Mouse (Mus musculus): ENCODE data around the gene Myo10.
A peak's percentile ranks its signal among the peaks of the same experiment; 100 is the strongest.

Gene Myo10

DNA sequence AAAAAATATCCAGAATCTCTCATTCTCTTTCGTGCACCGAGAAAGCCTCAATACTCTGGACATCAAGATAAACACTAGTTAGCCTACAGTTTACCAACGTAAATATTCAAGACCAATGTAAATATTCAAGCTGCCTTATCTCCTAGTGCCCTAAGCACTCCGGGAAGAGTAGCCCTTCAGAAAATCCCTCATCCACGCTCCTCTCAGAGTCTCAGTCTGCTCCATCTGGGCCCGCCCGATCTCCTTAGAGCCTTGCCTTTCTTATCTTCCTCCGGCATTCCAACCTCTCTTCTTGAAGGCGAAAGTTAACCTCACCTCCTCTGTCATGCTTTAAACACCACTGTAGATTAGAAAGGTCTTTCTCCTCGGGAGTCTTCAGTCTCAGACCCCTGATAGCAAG is 13.1 kb upstream of the Myo10 start:
- ATAC-seq (ENCODE audit: insufficient number of reproducible peaks, low FRiP score, low TSS enrichment) = no peak

DNA sequence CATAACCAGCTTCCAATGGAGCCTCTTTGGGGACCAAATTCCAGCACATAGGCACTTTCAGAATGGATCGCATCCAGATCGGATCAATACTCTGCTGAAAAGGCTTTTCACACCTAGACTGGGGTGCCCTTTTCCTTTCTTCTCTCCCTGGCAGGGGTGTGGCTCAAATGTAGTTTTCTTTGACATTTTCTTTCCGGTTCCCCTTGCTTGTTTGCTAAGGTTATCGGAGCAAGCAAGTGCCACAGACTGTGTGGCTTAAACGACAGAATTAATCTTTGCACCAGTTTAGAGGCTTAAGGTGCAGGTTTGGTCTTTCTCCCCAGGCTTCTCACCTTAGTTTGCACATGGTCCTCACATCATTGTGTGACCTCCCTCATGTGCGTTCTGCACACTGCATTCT is 11.1 kb upstream of the Myo10 start:
- no peak for ATAC-seq (ENCODE audit: insufficient number of reproducible peaks, low FRiP score, low TSS enrichment)

- ATAC-seq (ENCODE audit: insufficient number of reproducible peaks, low FRiP score, low TSS enrichment) = no peak
Observed at GRCm38 (mm10) chr15:25620560-25620959, 1.8 kb upstream of the Myo10 start.

DNA sequence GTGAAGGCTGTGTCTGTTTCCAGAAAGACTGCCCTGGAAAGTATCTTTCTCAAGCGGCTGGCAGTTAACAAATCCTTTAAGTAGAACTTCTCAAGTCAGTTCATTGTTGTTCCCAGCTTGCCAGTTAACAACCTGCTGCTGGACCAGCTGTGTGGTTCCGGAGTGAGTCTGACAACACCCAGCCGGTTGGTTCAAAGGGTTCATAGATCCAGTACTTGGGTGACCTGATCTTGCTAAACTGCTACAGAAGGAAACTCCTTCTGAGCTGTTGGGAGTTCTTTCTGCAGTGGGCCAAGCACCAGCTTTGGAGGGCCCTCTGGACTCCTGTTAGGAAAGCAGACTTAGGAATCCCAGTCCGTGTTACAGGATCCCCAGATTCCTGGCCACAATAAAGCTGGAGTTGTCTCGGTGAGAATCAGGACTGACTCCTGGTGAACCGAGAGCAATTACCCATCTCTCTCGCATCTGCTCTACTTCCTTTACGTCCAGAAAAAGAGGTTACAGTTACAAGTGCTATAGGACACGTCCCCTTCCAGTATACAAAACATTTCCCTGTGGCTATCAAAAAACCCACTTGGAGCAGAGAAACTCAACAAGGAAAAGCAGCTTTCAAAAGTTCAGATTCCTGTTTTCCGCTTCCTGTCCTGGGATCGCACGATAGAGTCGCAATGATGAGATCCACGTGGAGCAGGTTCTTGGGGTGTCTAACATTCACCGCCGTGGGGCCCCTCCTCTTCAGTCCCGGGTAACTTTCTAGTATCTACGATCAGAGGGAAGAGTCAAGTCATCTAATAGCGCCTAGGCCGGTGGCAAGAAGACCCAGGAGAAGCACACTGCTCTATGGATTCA is 750 bp upstream of the Myo10 start:
- ATAC-seq (ENCODE audit: insufficient number of reproducible peaks, low FRiP score, low TSS enrichment) = no peak

GRCm38 (mm10) chr15:25622867-25623471 is 644 bp downstream of the Myo10 start:
- ATAC-seq (ENCODE audit: insufficient number of reproducible peaks, low FRiP score, low TSS enrichment) = peak; percentile 27

- ATAC-seq (ENCODE audit: insufficient number of reproducible peaks, low FRiP score, low TSS enrichment) = no peak
Observed at GRCm38 (mm10) chr15:25623556-25624180, 1.3 kb downstream of the Myo10 start.

- no peak for ATAC-seq (ENCODE audit: insufficient number of reproducible peaks, low FRiP score, low TSS enrichment)
Observed at GRCm38 (mm10) chr15:25624263-25624662, 1.9 kb downstream of the Myo10 start.

DNA sequence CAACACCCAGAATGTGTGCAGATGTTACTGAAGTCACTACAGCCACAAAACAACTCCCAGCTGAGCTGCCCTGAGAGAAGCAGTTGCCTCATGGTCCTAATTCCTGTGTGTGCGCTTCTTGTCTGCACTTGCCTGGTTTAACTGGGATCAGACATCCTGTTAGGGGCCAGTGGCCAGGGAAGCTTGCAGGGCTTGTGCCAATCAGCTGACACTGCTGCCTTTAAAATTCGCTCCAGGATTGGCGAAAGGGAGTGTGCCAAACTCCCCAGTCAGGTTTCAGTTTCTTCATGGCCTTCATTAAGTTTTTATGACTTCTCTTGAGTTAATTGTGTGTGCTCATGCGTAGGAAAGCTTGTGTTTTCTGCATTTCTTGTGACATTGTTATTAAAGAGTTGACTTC is 3.1 kb downstream of the Myo10 start:
- no peak for ATAC-seq (ENCODE audit: insufficient number of reproducible peaks, low FRiP score, low TSS enrichment)

DNA sequence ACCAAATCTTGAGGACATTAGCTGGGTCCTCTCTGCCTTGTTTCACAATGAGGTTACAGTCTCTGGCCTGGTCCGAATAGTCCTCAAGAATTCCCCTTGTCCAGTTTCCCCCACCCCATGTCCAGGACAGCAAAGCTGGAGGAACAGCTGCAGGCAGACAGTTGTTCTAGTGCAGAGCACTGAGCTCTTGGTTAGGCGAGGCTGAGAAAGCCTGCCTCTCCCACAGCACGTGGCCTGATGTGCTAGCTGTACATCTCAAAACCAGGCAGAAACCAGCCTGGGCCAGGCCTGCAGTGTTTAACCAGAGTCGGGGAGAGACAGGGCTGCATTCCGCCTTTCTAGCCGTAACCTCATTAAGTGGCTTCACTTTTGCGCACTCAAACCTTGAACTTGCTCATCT is 4.7 kb downstream of the Myo10 start:
- ATAC-seq (ENCODE audit: insufficient number of reproducible peaks, low FRiP score, low TSS enrichment) = no peak

DNA sequence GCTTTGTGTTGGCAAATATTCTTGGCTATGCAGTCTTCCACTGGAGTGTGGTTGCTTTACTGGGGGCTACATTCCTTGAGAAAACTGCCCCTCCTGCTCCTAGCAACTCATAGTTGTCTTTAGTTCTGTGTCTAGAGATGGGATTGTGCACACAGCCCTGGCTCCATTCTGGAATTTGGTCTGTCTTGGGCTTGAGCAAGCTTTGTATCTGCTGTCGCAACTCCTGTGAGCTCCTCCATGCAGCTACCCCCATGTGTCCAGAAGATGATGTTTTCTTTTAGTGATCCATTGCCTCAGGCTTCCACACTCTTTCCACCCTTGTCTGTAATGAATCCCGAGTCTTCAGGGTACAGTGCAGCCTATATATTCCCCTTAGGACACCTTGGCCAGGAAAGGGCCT is 5.9 kb downstream of the Myo10 start:
- no peak for ATAC-seq (ENCODE audit: insufficient number of reproducible peaks, low FRiP score, low TSS enrichment)

- ATAC-seq (ENCODE audit: insufficient number of reproducible peaks, low FRiP score, low TSS enrichment) = no peak
Observed at GRCm38 (mm10) chr15:25630716-25631115, 8.4 kb downstream of the Myo10 start.

GRCm38 (mm10) chr15:25631332-25631731 is 9.0 kb downstream of the Myo10 start:
- ATAC-seq (ENCODE audit: insufficient number of reproducible peaks, low FRiP score, low TSS enrichment) = no peak

DNA sequence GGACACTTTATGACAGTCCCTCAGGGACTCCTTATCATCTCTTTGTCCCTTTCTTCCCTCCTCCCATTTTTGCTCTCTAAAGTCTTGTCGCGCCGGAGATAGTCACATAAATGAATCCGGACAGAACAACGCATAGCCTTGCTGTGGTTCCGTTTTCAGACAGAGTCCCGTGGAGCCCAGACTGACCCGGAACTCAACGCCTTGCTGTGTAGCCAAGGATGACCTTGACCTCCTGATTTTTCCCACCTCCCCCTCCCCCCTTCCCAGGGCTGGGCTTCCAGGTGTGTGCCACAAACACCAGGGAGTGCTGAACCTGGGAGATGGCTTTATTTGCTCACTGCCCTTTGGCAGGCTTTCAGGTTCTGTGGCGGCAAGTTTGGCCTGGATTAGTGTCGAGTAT is 10.6 kb downstream of the Myo10 start:
- no peak for ATAC-seq (ENCODE audit: insufficient number of reproducible peaks, low FRiP score, low TSS enrichment)

- no peak for ATAC-seq (ENCODE audit: insufficient number of reproducible peaks, low FRiP score, low TSS enrichment)
Observed at GRCm38 (mm10) chr15:25633674-25634340, 11.5 kb downstream of the Myo10 start.

- ATAC-seq (ENCODE audit: insufficient number of reproducible peaks, low FRiP score, low TSS enrichment) = no peak
Observed at GRCm38 (mm10) chr15:25637727-25638126, 15.4 kb downstream of the Myo10 start.

DNA sequence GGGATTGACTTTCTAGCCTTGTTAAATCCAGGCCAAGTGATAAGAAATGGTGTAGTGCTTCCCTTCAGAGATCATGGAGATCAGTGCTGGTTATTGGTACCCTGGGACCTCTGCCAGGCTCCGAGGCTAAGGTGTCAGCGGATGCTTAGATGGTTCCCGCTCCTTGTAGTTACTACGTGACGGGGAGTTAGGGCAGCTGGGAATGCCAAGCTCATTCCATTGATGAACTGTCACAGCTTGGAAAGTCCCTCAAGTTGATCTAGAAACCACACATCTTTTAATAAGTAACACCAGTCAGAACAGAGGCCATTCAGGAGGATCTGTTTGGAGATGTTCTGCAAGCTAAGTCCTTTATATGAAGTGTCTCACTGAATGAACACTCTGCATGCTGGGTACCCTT is 16.9 kb downstream of the Myo10 start:
- ATAC-seq (ENCODE audit: insufficient number of reproducible peaks, low FRiP score, low TSS enrichment) = no peak

DNA sequence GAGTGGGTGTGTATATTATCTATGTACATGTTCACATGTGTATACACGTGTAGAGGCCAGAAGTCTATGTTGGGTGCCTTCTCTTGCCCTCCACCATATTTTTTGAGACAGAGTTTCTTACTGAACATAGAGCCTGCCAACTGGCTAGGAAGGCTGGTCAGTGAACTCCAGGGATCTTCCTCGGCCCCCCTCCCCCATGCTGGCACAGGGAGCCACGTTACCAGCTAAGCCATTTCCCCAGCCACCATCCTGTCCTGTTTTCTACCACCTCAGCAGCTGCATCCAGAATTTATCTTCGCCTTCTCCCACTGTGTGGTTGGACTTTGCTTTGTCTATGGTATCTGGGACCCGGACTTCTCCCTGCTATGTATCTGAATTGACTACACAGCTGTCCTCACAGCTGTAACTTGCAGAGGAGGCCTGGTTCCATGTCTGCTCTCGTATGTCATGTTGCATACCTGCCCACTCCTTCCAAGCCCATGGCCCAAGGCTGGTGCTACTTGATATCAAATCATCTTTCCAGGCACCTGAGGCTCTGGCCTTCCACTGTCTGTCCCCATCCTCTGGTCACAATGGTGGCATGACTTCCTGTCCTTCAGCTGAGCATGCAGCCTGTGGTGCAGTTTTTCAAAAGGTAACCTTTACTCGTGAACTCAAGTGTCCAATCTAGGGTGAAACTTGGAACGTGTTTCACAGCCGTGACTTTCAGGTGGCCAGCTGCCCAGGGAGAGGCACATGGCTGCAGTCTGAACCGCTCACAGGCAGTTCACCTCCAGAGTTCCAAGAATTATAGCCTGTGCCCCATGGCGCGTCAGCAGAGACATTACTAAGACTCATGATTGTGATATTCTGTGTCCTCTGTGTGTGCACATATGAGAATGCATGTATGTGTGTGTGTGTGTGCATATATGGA is 18.8 kb downstream of the Myo10 start:
- ATAC-seq (ENCODE audit: insufficient number of reproducible peaks, low FRiP score, low TSS enrichment) = no peak

DNA sequence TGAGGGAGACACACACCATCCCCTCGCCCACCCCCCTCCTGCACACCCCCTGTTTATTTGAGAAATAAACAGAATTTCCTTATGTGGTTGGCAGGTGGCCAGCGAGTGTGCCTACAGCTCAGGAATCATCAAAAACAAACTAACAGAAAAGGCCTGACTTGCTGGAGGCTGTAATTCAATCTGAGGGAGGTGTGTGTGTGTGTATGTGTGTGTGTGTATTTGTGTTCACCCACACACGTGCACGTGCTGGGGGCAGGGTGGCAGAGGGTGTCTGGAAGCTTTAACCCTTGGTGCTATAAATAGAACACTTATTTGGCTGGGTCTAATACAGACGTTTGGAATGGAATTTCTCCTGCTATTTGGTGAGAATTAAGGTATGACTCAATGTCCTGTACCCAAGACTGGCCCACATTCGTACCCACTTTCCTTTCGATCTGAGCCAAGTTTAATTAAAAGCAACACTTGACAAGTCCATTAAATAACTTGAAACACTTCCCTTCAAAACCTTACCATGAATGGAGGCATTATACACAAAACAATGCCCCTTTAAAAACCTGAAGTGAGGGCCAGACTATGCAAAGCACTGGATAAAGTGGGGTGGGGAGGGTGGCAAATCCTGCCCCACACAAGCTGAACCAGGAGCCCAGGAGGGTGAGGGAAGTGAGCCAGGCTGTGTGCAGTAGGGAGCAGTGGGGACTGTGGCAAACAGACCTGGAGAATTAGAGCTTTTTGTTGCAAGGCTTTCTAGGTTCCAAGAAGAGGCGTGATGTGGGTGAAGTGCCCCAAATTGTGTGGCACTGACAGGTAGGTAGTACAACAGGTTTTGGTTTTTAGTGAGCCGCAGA is 20.1 kb downstream of the Myo10 start:
- no peak for ATAC-seq (ENCODE audit: insufficient number of reproducible peaks, low FRiP score, low TSS enrichment)

- ATAC-seq (ENCODE audit: insufficient number of reproducible peaks, low FRiP score, low TSS enrichment) = no peak
Observed at GRCm38 (mm10) chr15:25645862-25646261, 23.5 kb downstream of the Myo10 start.
